Mouse (Mus musculus): ENCODE measurements around the gene Sec24d. TPM values are rescaled to one million over a fixed set of nuclear protein-coding genes. Genes with fewer than 3 reads are reported as not detected.

Sec24d gene
- 10 to 100 TPM; 26.5 to 34.2 TPM for total RNA-seq (2021)
- long read RNA-seq, experiment 1, transcript Sec24d-201 (23 exons, 3,903 nt) = major isoform, 11 of 20 reads
- long read RNA-seq, experiment 1, partial matches to known transcripts = 7 of 20 reads
- long read RNA-seq, experiment 1, other reads (novel, unspliced or antisense) = 2 of 20 reads
- long read RNA-seq, experiment 2, transcript Sec24d-201 (23 exons, 3,903 nt) = major isoform, 10 of 14 reads
- long read RNA-seq, experiment 2, partial matches to known transcripts = 4 of 14 reads
- long read RNA-seq, experiment 2, other reads (novel, unspliced or antisense) = 0 of 14 reads

- DNase-seq = peak; percentile 91 to 92
Observed at GRCm38 (mm10) chr3:123266753-123267651, at the start of gene Sec24d. Gene Sec24d (plus strand): TSS chr3:123267455.

- DNase-seq = no peak
Observed at GRCm38 (mm10) chr3:123218646-123219045, 48.6 kb upstream of the Sec24d start.

DNA sequence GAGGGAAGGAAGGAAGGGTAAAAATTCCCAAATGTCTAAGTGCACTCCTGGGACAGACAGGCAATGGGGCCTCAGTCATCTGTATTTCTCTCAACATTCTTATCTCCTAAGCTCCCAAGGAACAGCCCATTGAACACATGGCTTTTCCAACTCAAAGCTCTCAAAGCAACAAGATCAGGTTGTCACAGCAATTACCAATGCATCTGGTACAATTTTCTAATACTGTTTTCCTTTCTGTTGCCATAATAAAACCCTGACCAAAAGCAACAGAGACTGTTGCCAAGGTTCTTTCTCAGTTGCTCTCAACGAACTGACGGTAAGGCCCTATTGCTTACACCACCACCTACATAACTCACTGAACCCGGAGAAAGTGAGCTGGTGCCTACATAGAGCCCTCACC is 40.0 kb upstream of the Sec24d start:
- no peak for DNase-seq

GRCm38 (mm10) chr3:123231639-123232038 is 35.6 kb upstream of the Sec24d start:
- no peak for DNase-seq

DNA sequence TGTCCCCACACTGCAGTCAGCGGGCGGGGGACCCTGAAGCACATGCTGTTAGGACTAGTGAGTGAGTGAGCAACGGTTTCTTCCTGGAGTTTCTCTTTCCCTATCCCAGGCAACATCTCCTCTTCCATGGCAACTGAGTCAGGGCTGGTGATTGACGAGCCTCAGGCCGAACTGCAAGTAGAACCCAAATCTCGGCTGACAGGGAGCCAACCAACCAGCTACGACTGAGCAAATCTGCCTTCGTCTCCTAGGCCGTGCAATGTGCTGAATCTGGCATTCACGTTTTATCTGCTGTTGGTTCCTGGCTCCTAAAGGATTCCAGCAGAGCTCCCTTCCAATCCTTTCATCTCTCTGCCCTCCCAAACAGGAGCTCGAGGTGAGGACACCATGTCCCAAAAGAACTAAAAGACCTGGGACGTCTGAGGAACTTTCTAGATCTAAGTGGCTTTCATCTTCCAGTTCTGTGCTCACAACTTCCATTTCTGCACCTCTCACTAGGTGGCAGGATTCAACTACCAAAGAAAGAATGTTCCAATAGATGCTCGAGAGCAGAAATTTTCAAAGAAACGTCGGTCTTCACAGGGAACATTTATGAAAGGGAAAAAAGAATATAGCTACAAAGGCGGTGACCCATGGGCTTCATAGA is 32.9 kb upstream of the Sec24d start:
- DNase-seq = peak; percentile 76 to 83

- DNase-seq = no peak
Observed at GRCm38 (mm10) chr3:123235495-123235894, 31.8 kb upstream of the Sec24d start.

DNA sequence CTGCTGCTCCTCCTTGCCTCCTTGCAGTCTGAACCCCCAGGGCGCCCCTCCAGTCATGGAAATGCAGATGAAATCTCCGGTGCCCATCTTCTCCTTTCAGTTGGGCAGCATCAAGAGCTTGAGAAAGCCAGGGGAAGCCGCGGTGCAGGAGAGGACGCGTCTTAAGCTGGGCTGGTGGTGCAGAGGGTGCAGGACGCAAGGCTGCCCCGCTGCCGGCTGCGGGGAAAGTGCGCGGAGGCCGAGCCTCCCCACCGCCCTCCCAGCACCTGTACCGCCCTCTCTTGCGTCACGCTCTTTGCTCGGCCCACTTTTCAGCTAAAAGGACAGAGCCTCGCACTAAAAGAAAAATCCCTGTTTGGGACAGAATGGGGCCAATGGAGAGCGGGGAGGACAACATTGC is 31.3 kb upstream of the Sec24d start, which contains the start of gene Synpo2:
Synpo2 (minus strand) TSS at position 229 of the 400 bp plus-strand sequence.
- peak; percentile 88 for DNase-seq

GRCm38 (mm10) chr3:123237039-123237438 is 30.2 kb upstream of the Sec24d start:
- DNase-seq = no peak

DNA sequence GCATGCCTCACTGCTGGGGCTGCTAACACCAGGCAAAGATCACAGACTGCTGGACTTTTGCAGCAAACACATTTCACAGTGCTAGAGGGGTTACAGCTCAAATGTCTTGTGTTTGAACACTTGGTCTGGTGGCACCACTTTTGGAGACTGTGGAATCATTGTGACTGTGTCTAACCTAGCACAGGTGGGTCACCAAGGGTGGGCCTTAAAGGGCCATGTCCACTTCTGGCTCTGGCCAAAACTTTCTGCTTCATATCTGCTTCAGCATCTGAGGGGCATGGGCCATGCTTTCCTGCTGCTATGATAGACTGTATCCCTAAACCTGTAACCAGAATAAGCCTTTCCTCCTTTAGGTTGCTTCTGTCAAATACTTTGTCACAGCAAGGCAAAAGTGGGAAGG is 29.8 kb upstream of the Sec24d start:
- DNase-seq = no peak

DNA sequence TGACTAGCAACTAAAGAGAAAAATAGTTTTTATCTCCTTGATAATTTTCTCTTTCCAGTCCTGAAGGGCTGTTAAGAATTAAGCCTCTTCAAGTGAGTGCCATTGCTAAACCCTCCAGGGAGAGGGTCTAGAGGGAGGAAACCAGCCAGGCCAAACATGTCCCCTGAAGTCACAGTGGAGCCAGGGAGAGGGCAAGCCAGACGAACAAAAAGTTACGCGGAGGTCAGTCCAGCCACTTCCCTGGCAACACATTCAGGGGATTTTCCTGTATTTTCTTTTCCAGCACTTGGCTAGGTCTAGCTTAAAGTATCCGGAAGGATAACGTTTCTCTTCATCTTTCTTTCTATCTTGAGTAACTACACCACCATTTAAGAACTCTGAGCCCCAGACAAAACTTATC is 22.9 kb upstream of the Sec24d start:
- peak; percentile 71 to 84 for DNase-seq

GRCm38 (mm10) chr3:123245646-123246045 is 21.6 kb upstream of the Sec24d start:
- DNase-seq = no peak

DNA sequence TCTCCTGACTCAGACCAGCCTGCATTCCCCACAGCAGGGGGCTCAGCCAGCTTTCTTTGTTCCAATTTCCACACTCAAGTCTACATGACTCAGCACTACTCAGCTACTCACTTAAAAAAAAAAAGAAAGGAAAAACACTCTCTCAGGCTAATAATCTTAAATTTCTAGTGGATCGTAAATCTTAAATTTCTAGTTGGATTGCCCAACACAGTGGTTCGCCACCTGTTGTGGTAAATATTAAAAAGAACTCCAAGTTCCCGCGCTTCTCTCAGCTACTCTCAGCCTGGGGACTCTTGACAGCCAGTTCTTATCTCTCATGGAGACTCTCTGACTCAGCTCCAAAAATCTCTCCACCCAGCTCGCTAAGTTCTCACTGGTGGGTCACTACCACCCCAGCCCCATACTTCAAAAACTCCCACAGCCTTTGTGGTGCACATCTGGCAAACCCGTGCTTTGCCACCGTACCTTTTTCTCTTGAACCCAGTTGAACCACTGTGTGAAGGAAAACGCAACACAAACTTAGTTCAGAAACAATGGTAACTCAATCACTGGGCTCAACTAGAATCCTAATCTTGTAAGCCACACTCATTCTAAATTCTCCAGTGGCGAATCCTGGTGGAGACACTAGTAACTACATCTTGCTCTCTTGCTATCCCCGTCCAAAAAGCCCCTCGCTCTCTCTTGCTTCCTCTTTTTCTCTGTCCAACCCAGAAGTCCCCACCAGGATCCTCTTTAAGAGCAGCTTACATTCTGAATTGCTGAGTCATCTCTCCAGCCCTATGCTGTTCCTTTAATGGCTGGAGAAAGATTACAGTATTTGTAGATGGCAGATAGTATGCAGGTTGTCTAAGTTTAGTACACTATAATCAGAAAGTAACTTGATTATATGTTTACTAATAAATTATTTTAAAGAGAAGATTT is 10.8 kb upstream of the Sec24d start:
- DNase-seq = peak; percentile 52 to 58

DNA sequence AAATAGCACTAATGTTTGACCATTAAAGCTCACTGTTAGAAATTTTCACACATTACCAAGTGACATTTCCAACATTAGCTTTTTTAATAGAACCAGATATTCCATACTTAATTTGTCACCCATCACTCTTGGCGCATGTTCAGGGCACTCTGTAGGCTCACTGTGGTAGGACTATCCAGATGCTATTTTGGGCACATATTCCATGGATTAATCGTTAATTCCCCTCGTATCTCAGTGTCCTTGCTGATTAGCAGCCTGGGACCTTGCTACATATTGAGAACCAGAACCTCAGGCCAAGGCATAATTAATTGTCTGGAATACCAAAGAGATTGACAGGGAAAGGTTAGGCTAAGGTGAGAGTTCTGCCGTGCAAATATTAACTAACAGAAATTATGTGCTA is 8.5 kb upstream of the Sec24d start:
- DNase-seq = peak; percentile 59 to 66

DNA sequence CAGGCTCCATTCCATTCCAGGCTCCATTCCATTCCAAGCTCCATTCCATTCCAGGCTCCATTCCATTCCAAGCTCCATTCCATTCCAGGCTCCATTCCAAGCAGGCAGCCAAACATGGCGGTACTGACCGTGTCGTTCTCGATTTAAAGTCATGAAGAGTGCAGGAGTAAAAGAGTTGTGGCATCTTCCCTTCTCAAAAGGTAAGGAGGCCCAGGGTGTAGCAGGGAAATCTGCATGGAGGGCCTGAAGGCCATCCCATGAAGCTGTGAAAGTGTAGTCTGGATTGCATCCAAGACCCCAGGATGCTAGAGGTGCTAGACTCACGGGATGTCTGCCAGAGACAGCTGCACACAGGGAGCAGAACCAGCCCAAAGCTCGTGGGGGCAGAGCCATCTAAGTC is 2.5 kb upstream of the Sec24d start:
- DNase-seq = peak; percentile 36 to 66

DNA sequence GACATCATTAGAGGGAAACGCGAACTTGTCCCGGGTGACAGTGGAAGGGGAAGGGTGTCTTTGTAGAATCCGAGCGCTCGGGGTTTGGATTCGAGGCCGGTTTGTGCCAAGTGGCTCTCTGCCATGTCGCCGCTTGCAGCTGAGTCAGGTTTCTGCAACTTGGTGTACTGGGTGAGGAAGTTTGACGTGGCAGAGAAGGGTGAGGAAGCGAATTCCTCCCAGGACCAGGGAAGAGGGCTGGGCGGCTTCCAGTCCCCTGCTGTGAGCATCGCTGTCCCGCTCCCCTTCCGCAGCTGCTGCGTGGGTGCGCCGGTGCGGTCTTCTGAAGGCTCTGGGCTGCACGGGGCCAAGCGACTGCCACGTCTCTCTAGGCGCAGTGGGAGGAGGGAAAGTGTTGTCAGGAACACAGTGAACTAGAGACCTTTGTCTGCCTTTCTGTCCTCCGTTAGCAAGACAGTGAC is 516 bp downstream of the Sec24d start:
- peak; percentile 89 to 90 for DNase-seq

- no peak for DNase-seq
Observed at GRCm38 (mm10) chr3:123282866-123283615, 15.8 kb downstream of the Sec24d start.

DNA sequence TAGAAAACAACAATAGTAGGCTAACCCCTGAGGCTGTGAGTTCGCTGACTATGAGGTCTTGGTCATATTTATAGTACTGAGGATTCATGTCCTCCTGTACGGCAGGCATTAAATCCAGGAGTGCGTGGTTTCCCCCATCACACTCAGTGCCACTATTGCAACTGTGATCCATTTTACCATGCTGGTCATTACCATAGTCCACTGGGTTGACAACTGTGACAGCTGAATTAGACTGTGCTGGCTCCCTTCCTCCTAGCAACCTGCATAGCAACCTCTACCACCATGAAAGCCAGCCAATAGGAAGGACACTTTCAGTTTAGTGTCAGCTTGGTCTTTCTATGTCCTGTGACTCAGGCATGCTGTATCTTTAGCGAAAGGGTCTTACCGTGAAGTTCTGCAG is 17.0 kb downstream of the Sec24d start:
- DNase-seq = no peak

- no peak for DNase-seq
Observed at GRCm38 (mm10) chr3:123285649-123286048, 18.4 kb downstream of the Sec24d start.

DNA sequence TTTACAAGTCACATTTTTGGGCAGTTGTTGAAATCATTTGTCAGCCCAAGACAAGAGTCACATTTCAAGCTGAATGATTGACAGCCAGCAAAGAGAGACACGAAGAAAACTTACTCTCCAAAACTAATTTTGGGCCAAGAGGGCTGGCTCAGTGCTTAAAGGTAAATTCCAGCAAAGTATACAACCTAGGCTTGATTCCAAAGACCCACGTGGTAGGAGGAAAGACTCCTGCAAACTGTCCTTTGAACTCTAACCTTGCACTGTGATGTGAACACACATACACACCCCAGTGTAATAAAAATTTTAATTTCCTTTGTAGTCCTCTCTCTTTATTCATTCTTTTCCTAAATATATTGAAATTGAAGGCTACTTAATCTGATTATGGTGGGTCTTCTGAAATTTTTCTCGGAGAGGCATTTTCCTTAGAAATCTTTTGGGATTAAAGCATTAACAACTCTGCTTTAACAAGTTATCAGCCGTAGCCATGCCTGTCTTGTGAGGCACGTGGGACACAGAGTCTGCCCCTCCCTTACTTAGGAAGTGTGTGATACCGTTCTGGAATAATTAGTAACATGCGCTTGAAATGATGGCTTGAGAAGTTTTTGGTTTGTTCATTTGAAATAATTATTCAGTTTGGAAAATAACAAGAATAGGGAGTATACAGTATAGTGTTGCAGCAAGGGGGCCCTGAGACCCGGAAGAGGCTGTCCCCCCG is 21.8 kb downstream of the Sec24d start:
- DNase-seq = no peak

GRCm38 (mm10) chr3:123291670-123292069 is 24.4 kb downstream of the Sec24d start:
- no peak for DNase-seq
